Mouse (Mus musculus): ENCODE data around the gene Osbp. TPM values are rescaled to one million over a fixed set of nuclear protein-coding genes. Genes with fewer than 3 reads are reported as not detected.

Gene Osbp
- total and polyA plus RNA-seq, 2 experiments from 2014 or later, result 2.8 to 24.6 TPM

DNA sequence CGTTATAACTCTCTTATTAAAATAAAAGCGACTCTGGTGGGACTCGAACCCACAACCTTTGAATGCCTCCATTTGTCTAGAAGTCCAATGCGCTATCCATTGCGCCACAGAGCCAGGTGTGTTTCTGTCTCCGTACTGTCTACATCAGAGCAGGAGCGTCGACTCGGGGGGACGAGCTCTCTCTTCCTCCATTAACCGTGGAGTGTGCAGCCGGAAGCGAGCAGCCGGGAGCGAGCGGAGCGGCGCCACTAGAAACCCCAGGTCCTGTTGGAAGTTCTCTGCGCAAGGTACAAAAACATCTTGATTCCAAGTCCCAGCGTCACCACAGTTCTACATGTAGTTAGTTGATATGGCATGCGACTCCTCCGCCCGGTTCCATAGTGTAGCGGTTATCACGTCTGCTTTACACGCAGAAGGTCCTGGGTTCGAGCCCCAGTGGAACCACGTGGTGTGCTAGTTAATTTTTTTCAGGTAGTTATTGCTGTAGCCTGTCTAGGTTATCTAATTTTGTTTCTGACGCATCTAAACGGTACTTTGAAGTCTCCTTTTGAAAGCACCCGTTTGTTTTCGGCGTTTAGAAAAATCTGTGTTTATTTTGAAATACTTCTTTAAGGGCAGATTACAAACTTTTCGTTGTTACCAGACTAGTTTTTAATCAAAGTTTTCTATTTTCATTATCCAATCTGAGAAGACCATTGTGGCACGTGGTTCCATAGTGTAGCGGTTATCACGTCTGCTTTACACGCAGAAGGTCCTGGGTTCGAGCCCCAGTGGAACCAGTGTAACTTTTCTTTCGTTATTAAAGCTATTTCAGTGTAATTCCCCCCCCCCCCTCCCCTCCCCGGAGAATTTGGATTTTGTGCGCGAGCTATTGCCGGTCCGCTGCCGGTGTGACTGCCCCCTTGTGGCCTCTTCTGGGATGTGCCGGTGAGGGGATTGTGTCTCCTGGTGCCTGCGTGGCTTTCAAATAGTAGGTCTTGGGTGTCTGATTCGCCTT lies 46.1 kb downstream of the Osbp start:
- DNase-seq (ENCODE audit: low spot score) (peak; percentile 94), ATAC-seq (ENCODE audit: low FRiP score) (peak; percentile 81)
- Histone ChIP-seq H3K4me1 (ENCODE audit: insufficient read depth, low read length) (no peaks in the 10 kb centered on the region), H3K9me3 (ENCODE audit: low read length) (no peaks in the 10 kb centered on the region), H3K4me2 (ENCODE audit: low read depth, low read length, poor library complexity, severe bottlenecking) (peak overlapping the region; percentile 68), H3K36me3 (ENCODE audit: insufficient read depth, low read length) (no peaks in the 10 kb centered on the region), H3K4me3 (ENCODE audit: low read depth, low read length) (peak overlapping the region; percentile 59), H3K27ac (ENCODE audit: low read depth, low read length) (peak overlapping the region; percentile 44), H3K27me3 (ENCODE audit: insufficient read depth, low read length) (no peaks in the 10 kb centered on the region), H3K9ac (replicated peaks; ENCODE audit: low read length, poor library complexity, severe bottlenecking) (no peak overlapping the region; the same call in 1 of the 2 replicates)
- peak; percentile 78 for TF ChIP-seq CTCF (IDR thresholded peaks at IDR 0.05)
- WGBS, result under 1% methylated on average over 49 of the region's 49 CpGs

DNA sequence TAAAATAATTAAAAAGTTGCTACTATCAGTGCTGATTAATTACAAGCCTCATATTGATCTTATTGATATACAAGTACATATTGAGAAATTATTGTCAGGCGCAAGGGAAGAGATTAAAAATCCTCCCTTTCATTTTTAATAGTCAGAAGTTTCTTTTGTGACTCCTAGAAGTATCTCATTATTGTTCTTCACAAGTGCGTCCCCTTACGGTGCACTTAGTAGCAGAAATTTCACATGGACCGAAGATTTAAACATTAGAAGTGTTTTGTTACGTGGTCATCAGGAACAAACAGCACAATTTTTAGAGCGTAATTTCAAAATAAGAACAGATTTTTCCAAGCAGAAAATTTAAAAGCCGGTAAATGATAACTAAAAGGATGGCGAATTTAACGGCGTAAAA lies 46.9 kb downstream of the Osbp start:
- H3K4me3 ChIP-seq (ENCODE audit: low read depth, low read length), result peak overlapping the region; percentile 59
- peak overlapping the region; percentile 68 for H3K4me2 ChIP-seq (ENCODE audit: low read depth, low read length, poor library complexity, severe bottlenecking)
- WGBS, result under 1% methylated on average over 10 of the region's 10 CpGs
- H3K36me3 ChIP-seq (ENCODE audit: insufficient read depth, low read length), result no peaks in the 10 kb centered on the region
- H3K27me3 ChIP-seq (ENCODE audit: insufficient read depth, low read length), result no peaks in the 10 kb centered on the region
- H3K27ac ChIP-seq (ENCODE audit: low read depth, low read length), result no peak overlapping the region
- no peaks in the 10 kb centered on the region for H3K9me3 ChIP-seq (ENCODE audit: low read length)
- TF ChIP-seq CTCF (IDR thresholded peaks at IDR 0.05), result no peak
- H3K4me1 ChIP-seq (ENCODE audit: insufficient read depth, low read length), result no peaks in the 10 kb centered on the region
- H3K9ac ChIP-seq (replicated peaks; ENCODE audit: low read length, poor library complexity, severe bottlenecking), result no peak overlapping the region
- no peak for DNase-seq (ENCODE audit: low spot score)
- ATAC-seq (ENCODE audit: low FRiP score), result no peak

DNA sequence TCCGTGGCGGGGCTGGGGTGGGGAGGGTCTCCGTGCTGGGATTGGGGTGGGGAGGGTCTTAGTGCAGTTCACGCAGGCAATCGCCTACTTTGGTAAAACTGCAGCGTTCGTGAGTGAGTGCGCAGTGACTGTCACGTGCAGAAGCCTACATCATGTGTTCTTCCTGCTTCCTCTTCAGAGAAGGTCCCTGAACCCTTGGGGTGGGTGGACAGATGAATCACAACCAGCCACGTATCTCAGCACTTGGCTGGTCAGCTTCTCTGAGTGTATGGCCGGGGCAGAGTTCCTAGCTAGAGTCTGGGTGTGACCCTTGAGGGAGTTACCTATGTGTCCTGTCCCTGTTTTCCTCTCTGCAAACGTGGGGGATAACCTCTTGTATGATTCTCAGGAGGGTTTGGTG lies 47.5 kb downstream of the Osbp start:
- H3K4me1 ChIP-seq (ENCODE audit: insufficient read depth, low read length), result no peaks in the 10 kb centered on the region
- no peak overlapping the region for H3K9ac ChIP-seq (replicated peaks; ENCODE audit: low read length, poor library complexity, severe bottlenecking)
- H3K27ac ChIP-seq (ENCODE audit: low read depth, low read length), result no peak overlapping the region
- H3K4me3 ChIP-seq (ENCODE audit: low read depth, low read length), result peak overlapping the region; percentile 59
- no peaks in the 10 kb centered on the region for H3K9me3 ChIP-seq (ENCODE audit: low read length)
- no peaks in the 10 kb centered on the region for H3K27me3 ChIP-seq (ENCODE audit: insufficient read depth, low read length)
- ATAC-seq (ENCODE audit: low FRiP score), result no peak
- TF ChIP-seq CTCF (IDR thresholded peaks at IDR 0.05), result no peak
- WGBS, result 1% methylated on average over 10 of the region's 12 CpGs
- H3K36me3 ChIP-seq (ENCODE audit: insufficient read depth, low read length), result no peaks in the 10 kb centered on the region
- peak overlapping the region; percentile 68 for H3K4me2 ChIP-seq (ENCODE audit: low read depth, low read length, poor library complexity, severe bottlenecking)
- no peak for DNase-seq (ENCODE audit: low spot score)

DNA sequence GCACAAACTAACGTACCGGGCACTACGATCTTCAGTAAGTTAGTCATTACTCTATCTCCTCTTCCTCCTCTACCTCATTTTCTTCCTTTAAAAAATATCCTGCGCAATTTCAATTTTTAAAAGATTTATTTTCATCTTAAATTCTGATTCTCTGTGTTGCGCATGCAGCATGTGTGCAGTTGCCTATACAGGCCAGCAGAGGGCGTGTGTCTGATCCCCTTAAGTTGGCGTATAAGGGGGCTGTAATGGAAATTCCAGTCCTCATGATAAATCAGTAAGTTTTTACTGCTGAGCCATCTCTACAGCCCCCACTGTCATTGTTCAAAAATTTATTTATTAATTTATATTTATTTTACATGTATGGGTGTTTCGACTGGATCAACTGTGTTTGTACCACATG lies 50.0 kb downstream of the Osbp start:
- no peak overlapping the region for H3K4me2 ChIP-seq (ENCODE audit: low read depth, low read length, poor library complexity, severe bottlenecking)
- WGBS, result 72% methylated on average over 8 of the region's 8 CpGs
- DNase-seq (ENCODE audit: low spot score) (no peak), ATAC-seq (ENCODE audit: low FRiP score) (no peak)
- H3K4me3 ChIP-seq (ENCODE audit: low read depth, low read length), result no peak overlapping the region
- no peaks in the 10 kb centered on the region for H3K9me3 ChIP-seq (ENCODE audit: low read length)
- H3K9ac ChIP-seq (replicated peaks; ENCODE audit: low read length, poor library complexity, severe bottlenecking), result no peak overlapping the region
- H3K4me1 ChIP-seq (ENCODE audit: insufficient read depth, low read length), result no peaks in the 10 kb centered on the region
- no peak overlapping the region for H3K27ac ChIP-seq (ENCODE audit: low read depth, low read length)
- no peaks in the 10 kb centered on the region for H3K36me3 ChIP-seq (ENCODE audit: insufficient read depth, low read length)
- peak; percentile 69 for TF ChIP-seq CTCF (IDR thresholded peaks at IDR 0.05)
- H3K27me3 ChIP-seq (ENCODE audit: insufficient read depth, low read length), result no peaks in the 10 kb centered on the region

GRCm38 (mm10) chr19:12016192-12016591 lies 50.5 kb downstream of the Osbp start:
- WGBS, result 64% methylated on average over 4 of the region's 4 CpGs
- no peaks in the 10 kb centered on the region for H3K27me3 ChIP-seq (ENCODE audit: insufficient read depth, low read length)
- H3K4me3 ChIP-seq (ENCODE audit: low read depth, low read length), result no peak overlapping the region
- no peaks in the 10 kb centered on the region for H3K36me3 ChIP-seq (ENCODE audit: insufficient read depth, low read length)
- DNase-seq (ENCODE audit: low spot score) (no peak), ATAC-seq (ENCODE audit: low FRiP score) (no peak)
- no peak for TF ChIP-seq CTCF (IDR thresholded peaks at IDR 0.05)
- H3K27ac ChIP-seq (ENCODE audit: low read depth, low read length), result no peak overlapping the region
- no peaks in the 10 kb centered on the region for H3K9me3 ChIP-seq (ENCODE audit: low read length)
- no peak overlapping the region for H3K9ac ChIP-seq (replicated peaks; ENCODE audit: low read length, poor library complexity, severe bottlenecking)
- no peak overlapping the region for H3K4me2 ChIP-seq (ENCODE audit: low read depth, low read length, poor library complexity, severe bottlenecking)
- H3K4me1 ChIP-seq (ENCODE audit: insufficient read depth, low read length), result no peaks in the 10 kb centered on the region

- TF ChIP-seq CTCF (IDR thresholded peaks at IDR 0.05), result no peak
- H3K4me3 ChIP-seq (ENCODE audit: low read depth, low read length), result no peak overlapping the region
- whole genome bisulfite sequencing, result 93% methylated on average over 4 of the region's 4 CpGs
- no peak overlapping the region for H3K27ac ChIP-seq (ENCODE audit: low read depth, low read length)
- H3K4me2 ChIP-seq (ENCODE audit: low read depth, low read length, poor library complexity, severe bottlenecking), result no peak overlapping the region
- DNase-seq (ENCODE audit: low spot score), result no peak
- H3K27me3 ChIP-seq (ENCODE audit: insufficient read depth, low read length), result no peaks in the 10 kb centered on the region
- no peak for ATAC-seq (ENCODE audit: low FRiP score)
- H3K4me1 ChIP-seq (ENCODE audit: insufficient read depth, low read length), result no peaks in the 10 kb centered on the region
- H3K9ac ChIP-seq (replicated peaks; ENCODE audit: low read length, poor library complexity, severe bottlenecking), result no peak overlapping the region
- no peaks in the 10 kb centered on the region for H3K9me3 ChIP-seq (ENCODE audit: low read length)
- H3K36me3 ChIP-seq (ENCODE audit: insufficient read depth, low read length), result no peaks in the 10 kb centered on the region
Measured at GRCm38 (mm10) chr19:12024149-12024548, 58.4 kb downstream of the Osbp start.

Data from midbrain, postnatal 0 days (tissue).